Mouse (Mus musculus) lung, adult 2 months (tissue): ENCODE data around the gene Plekhg1.

ENCODE experiments used
- CTCF ChIP-seq: fragments of 200-500 bp; IDR thresholded peaks from 2 replicates; pipeline ENCODE4 v1.5.1; 2011; ENCODE audit warnings: mild to moderate bottlenecking, low read length, control low read depth; ENCODE audit not compliant: insufficient read depth
- POLR2A ChIP-seq: fragments of 200-500 bp; IDR thresholded peaks from 2 replicates; pipeline ENCODE4 v1.6.1; 2011; ENCODE audit warnings: low read depth, mild to moderate bottlenecking, control low read depth, low read length, borderline replicate concordance; ENCODE audit errors: extremely low read depth

DNA sequence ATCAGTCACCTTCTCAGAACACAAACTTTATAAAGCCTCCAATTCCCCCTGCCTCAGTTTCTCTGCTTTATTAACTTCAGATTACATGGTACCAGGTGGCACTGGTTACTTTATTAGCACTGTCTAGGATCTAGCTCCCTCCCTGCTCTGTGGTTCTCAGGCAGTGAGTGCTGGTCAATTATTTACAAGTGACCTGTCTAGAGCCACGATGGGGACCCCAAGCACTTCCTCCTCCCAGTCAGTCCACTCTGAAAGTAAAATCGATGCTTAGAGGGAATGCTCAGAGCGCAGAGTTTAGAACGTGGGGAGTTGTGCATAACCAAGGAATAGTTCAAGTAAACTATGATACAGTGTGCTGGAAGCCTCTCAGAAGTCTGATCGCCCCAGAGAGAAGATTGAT, 173.9 kb downstream of the Plekhg1 start:
- TF ChIP-seq POLR2A (no peak), CTCF (no peak)
